Mouse (Mus musculus) lung, adult 2 months (tissue): ENCODE measurements around the gene A3galt2.

Experiments used
- CTCF ChIP-seq: fragments of 200-500 bp; IDR thresholded peaks from 2 replicates; pipeline ENCODE4 v1.5.1; 2011; ENCODE audit warnings: mild to moderate bottlenecking, low read length, control low read depth; ENCODE audit not compliant: insufficient read depth
- POLR2A ChIP-seq: fragments of 200-500 bp; IDR thresholded peaks from 2 replicates; pipeline ENCODE4 v1.6.1; 2011; ENCODE audit warnings: low read depth, mild to moderate bottlenecking, control low read depth, low read length, borderline replicate concordance; ENCODE audit errors: extremely low read depth

- TF ChIP-seq CTCF (no peak), POLR2A (no peak)
These were observed 44.9 kb upstream of the A3galt2 start for GRCm38 (mm10) chr4:128710286-128710685.
